Mouse (Mus musculus): ENCODE results near the gene Nek9. TPM values are rescaled to one million over a fixed set of nuclear protein-coding genes. Genes with fewer than 3 reads are reported as not detected.
"Not testable (repeated sequence)": the region's sequence is repeated elsewhere in the genome, so short reads cannot be mapped to it uniquely, and the experiment has no call there.

Gene Nek9
- polyA plus RNA-seq, 1 experiment from 2014 or later = 29.1 TPM

DNA sequence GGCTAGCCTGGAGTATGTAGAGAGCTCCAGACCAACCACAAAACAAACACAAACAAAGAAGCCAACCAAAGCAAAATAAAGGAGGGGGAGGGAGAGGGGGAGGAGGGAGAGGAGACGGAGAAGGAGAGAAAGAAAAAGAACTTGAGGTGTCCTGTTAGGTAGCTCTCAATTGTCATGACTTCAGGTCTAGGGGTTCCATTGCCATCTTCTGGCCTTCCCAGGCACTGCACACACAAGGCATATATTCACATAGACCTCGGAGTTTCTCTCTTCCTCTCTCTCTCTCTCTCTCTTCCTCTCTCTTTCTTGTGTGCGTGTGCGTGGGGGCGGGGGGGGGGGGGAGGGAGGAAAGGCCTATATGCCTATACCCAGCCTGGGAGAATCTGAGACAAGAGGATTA lies 52.2 kb downstream of the Nek9 start:
- Histone ChIP-seq H3K36me3 (no peaks in the 10 kb centered on the region), H3K4me1 (peaks cover 22% of the 10 kb centered on the region), H3K9me3 (no peaks in the 10 kb centered on the region), H3K27me3 (0 out of 2 replicates have a peak, but pooled peaks cover 4% of the 10 kb centered on the region), H3K9ac (no peak overlapping the region), H3K4me2 (replicated peaks) (no peak overlapping the region), H3K27ac (no peak overlapping the region), H3K4me3 (no peak overlapping the region)
- 45% methylated on average over 3 of the region's 5 CpGs for WGBS
- ATAC-seq (ENCODE audit: low FRiP score, low read depth) = no peak

DNA sequence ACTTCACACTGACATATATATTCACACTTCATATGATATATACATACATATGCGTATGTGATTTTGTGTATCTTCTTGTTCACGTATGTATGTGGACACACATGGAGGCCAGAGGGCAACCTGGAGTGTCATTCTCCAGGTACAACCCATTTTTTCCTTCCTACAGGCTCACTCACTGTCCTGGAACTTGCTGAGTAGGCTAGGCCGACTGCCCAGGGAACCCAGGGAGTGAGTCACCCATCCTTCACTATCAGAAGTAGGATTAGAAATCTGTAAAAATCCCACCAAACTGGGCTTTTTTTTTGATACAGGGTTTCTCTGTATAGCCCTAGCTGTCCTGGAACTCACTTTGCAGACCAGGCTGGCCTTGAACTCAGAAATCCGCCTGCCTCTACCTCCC lies 54.2 kb downstream of the Nek9 start:
- 91% methylated on average over 4 of the region's 4 CpGs for WGBS
- no peaks in the 10 kb centered on the region for H3K27me3 ChIP-seq
- peaks cover 22% of the 10 kb centered on the region for H3K4me1 ChIP-seq
- no peak overlapping the region for H3K4me2 ChIP-seq (replicated peaks)
- no peak for ATAC-seq (ENCODE audit: low FRiP score, low read depth)
- H3K36me3 ChIP-seq = no peaks in the 10 kb centered on the region
- no peak overlapping the region for H3K4me3 ChIP-seq
- H3K27ac ChIP-seq = no peak overlapping the region
- no peak overlapping the region for H3K9ac ChIP-seq
- no peaks in the 10 kb centered on the region for H3K9me3 ChIP-seq

DNA sequence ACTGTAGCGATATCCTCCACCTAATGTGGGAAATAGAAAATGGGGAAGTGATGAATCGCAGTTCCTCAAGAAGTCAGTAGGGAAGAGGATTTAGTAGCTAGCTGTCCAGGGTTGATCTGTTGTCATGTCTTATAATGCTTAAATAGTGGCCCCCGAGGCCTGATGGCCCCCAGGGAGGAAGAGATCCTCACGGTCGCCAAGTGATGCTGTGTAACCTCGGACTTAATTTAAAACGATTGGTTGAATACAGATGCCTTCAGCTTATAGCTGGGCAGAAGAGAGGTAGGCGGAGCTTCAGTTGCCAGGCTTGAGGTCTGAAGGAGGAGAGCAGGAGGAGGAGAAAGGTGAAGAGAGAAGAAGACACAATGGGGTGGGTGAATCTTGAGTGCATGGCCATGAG lies 54.8 kb downstream of the Nek9 start:
- WGBS = 73% methylated on average over 8 of the region's 8 CpGs
- Histone ChIP-seq H3K4me3 (no peak overlapping the region), H3K36me3 (no peaks in the 10 kb centered on the region), H3K9ac (no peak overlapping the region), H3K27me3 (no peaks in the 10 kb centered on the region), H3K9me3 (no peaks in the 10 kb centered on the region), H3K27ac (no peak overlapping the region), H3K4me1 (peaks cover 21% of the 10 kb centered on the region), H3K4me2 (replicated peaks) (no peak overlapping the region)
- ATAC-seq (ENCODE audit: low FRiP score, low read depth) = no peak

DNA sequence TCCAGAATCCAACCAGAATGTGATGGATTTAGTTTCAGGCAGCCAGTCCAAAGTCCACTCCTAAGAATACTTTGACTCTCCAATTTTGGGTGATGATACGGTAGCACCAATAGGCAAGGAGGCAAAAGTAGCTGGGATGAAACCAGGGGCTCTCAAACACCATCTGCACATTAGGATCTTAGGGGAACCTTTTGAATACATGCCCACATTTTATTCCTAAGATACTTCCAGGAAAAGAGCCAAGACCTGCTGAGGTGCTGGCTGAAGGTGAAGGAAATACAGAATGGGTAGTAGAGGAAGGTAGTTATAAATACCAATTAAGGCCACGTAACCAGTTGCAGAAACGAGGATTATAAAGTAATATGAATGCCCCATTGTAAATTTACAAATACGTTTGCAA lies 57.4 kb downstream of the Nek9 start:
- H3K9ac ChIP-seq; ATAC-seq (ENCODE audit: low FRiP score, low read depth); H3K27ac ChIP-seq; H3K4me1 ChIP-seq; H3K4me3 ChIP-seq; H3K36me3 ChIP-seq; H3K27me3 ChIP-seq; H3K9me3 ChIP-seq; H3K4me2 ChIP-seq (replicated peaks): not testable (repeated sequence)
- 54% methylated on average over 2 of the region's 4 CpGs for WGBS

DNA sequence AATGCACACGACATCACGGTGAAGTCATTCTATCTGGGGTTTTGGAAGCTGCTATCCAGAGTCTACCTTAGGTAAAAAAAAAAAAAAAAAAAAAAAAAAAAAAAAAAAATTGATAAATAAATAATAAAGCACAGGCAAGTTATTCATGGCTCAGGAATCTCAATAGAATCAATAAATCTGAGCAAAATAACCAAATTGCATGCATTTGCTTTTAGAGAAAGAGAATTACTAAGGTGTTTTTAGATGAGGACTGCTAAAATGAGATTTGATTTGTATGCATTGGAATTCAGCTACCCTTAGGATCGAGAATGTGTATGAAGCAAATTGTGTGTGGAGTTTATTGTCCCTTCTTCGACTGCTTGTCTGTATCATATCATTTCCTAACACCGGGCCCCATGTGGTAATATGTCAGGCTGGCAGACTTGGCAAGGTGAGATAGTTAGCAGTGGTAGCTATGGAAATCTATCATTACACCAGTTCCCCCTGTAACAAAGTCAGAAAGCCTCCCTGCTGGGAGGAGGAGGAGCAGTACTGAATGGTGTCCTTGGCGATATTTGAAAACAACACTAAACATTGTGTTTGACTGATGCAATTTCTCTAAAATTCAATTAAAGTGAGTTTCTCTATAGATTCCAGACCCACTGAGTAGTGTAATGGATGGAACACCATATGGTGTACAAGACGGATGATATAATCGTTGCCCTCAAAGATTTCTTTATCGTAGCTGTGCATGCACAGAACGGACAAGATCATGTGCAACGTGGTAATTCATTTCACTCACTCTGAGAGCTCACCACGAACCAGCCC lies 58.1 kb downstream of the Nek9 start:
- Histone ChIP-seq H3K4me2 (replicated peaks) (peak overlapping the region; percentile 88), H3K27me3 (no peaks in the 10 kb centered on the region), H3K9me3 (no peaks in the 10 kb centered on the region), H3K27ac (no peak overlapping the region), H3K36me3 (0 out of 2 replicates have a peak, but pooled peaks cover 2% of the 10 kb centered on the region), H3K4me1 (peaks cover 6% of the 10 kb centered on the region), H3K4me3 (peak overlapping the region; percentile 77), H3K9ac (no peak overlapping the region)
- WGBS = 72% methylated on average over 12 of the region's 12 CpGs
- no peak for ATAC-seq (ENCODE audit: low FRiP score, low read depth)

DNA sequence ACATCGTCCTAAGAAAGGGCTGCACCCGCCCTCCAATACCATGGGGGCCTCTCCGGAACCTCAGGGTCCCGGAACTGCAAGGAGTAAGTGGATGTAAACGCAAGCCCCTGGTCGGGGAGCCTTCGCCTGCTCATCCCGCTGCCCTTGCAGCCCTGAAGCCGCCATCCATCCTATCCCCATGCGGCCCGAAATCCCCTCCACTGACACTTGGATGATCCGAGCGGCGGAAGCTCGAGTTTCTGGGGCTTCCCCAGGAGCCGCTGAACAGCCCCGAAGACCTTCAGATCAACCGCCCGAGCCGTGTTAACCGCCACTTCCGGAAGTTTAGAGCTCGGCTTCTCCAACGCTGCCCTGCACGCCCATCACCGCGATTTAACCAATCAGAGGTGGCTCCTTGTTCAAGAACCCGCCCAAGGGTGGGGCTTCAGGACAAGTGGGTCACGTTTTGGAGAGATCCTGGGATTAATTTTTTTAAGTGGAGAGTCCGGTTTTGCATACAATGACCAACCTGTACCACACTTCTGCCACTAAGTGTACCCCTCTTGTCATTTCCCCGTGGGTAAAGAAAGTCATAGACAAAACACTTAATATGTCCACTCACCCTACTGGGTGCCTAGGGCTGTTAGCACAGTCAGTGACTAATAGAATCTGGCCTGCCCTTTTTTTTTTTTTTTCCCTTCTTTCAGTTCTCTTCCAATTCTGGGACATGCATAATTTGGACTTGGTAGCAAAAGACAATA lies 58.9 kb downstream of the Nek9 start:
- Histone ChIP-seq H3K4me3 (peak overlapping the region; percentile 77), H3K4me2 (replicated peaks) (peak overlapping the region; percentile 88), H3K27me3 (no peaks in the 10 kb centered on the region), H3K9ac (peak overlapping the region; percentile 83), H3K36me3 (0 out of 2 replicates have a peak, but pooled peaks cover 3% of the 10 kb centered on the region), H3K4me1 (peaks cover 6% of the 10 kb centered on the region), H3K9me3 (no peaks in the 10 kb centered on the region), H3K27ac (peak overlapping the region; percentile 72; the same call in 1 of the 2 replicates)
- under 1% methylated on average over 31 of the region's 31 CpGs for WGBS
- ATAC-seq (ENCODE audit: low FRiP score, low read depth) = peak; percentile 98

DNA sequence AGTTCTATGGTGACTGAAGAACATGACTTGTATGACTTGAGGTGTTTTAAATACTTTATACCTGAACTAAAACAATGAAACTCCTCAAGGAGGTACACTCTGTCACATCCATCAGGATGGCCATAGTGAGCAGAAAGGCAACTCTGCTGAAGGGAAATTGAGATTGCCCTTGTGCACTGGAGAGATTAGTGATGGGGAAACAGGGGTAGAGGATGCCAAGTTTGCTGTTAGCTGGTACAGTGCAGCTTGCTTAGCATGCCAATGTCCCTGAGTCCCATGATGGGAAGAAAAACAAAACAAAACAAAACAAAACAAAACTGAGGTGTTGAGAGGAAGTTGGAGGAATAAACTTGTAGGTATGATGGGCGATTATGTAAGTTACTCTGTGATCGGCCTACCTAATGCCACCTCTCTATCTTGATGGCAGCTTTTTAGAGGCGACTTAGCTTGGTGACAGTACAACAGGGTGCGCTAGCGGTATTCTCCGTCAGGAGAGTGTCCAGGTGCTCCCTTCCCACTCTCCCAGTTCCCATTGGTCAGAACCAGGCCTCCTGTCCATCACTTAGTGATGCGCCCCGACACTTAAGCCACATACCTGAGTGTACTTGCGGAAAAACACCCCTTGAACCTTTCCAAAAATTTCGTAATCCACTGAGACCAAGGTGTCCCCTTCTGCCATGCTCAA lies 59.6 kb downstream of the Nek9 start:
- no peaks in the 10 kb centered on the region for H3K27me3 ChIP-seq
- 0 out of 2 replicates have a peak, but pooled peaks have one; percentile 13 for ATAC-seq (ENCODE audit: low FRiP score, low read depth)
- 7% methylated on average over 10 of the region's 10 CpGs for WGBS
- H3K4me3 ChIP-seq = peak overlapping the region; percentile 77
- peaks cover 10% of the 10 kb centered on the region for H3K36me3 ChIP-seq
- no peaks in the 10 kb centered on the region for H3K9me3 ChIP-seq
- H3K4me1 ChIP-seq = peaks cover 6% of the 10 kb centered on the region
- peak overlapping the region; percentile 88 for H3K4me2 ChIP-seq (replicated peaks)
- H3K27ac ChIP-seq = 0 out of 2 replicates have a peak overlapping the region, but pooled peaks have one; percentile 72
- peak overlapping the region; percentile 83 for H3K9ac ChIP-seq

DNA sequence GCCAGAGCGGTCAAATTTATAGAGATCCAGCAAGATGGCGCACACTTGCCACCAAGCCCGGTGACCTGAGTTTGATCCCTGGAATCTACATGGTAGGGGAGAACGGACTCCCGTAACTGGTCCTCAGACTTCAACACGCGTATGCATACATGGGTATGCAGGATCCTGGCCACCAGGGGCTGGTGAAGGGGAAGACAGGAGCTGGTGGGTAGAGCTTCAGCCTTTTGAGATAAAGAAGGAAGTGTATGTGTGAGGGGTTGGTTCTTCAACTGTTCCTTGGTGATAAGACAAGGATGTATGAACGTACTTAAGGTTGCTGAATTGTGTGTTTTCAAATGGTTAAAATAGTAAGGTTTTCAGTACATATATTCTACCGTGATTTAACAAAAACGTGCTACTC lies 60.2 kb downstream of the Nek9 start:
- no peak overlapping the region for H3K9ac ChIP-seq
- H3K27me3 ChIP-seq = no peaks in the 10 kb centered on the region
- 94% methylated on average over 10 of the region's 10 CpGs for WGBS
- H3K36me3 ChIP-seq = peaks cover 11% of the 10 kb centered on the region
- H3K27ac ChIP-seq = no peak overlapping the region
- H3K4me2 ChIP-seq (replicated peaks) = no peak overlapping the region
- H3K4me1 ChIP-seq = peaks cover 6% of the 10 kb centered on the region
- no peaks in the 10 kb centered on the region for H3K9me3 ChIP-seq
- ATAC-seq (ENCODE audit: low FRiP score, low read depth) = no peak
- H3K4me3 ChIP-seq = no peak overlapping the region

DNA sequence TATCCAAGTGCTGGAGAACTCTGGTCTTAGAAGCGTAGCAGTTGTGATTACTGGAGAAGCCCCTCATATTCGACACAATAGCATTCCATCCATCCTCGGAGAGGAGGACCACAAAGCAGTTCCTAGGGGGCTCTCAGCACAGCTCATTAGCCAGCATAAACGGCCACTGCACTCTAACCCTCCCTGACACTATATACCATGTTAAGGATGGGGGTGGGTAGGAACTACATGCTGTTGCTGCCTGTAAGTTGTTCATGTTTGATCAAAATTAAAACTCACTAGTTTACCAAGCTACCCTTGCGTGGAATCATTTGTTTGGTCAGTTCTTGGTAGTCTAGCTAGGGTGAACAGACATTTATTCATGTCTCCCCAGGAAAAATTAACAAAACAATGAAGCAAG lies 62.9 kb downstream of the Nek9 start:
- ATAC-seq (ENCODE audit: low FRiP score, low read depth) = no peak
- Histone ChIP-seq H3K9me3 (no peaks in the 10 kb centered on the region), H3K9ac (no peak overlapping the region), H3K4me1 (peaks cover 6% of the 10 kb centered on the region), H3K27me3 (no peaks in the 10 kb centered on the region), H3K4me2 (replicated peaks) (no peak overlapping the region), H3K27ac (no peak overlapping the region), H3K4me3 (no peak overlapping the region), H3K36me3 (peaks cover 11% of the 10 kb centered on the region)
- WGBS = 72% methylated on average over 5 of the region's 5 CpGs

DNA sequence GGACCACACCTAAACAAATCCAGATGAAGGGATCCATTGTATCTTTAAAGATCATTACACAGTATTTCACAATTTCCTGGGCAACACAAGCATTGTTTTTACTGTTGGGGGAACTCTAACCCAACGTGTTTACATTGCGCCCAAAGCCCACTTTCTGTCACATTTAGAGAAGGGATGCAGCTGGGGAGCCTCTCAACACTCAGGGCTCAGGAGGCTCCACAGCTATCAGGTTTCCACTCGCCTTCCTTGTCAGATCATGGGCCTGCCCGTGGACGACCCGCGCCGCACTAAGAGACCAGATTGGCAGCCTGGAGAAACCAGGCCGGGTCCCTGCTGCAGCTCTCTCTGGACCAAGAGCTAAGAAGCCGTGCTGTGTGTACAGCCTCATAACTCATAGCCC lies 65.7 kb downstream of the Nek9 start:
- 68% methylated on average over 10 of the region's 10 CpGs for WGBS
- H3K27me3 ChIP-seq = no peaks in the 10 kb centered on the region
- H3K4me3 ChIP-seq = no peak overlapping the region
- H3K9ac ChIP-seq = no peak overlapping the region
- peaks cover 11% of the 10 kb centered on the region for H3K36me3 ChIP-seq
- H3K27ac ChIP-seq = no peak overlapping the region
- no peak for ATAC-seq (ENCODE audit: low FRiP score, low read depth)
- 0 out of 2 replicates have a peak, but pooled peaks cover 5% of the 10 kb centered on the region for H3K9me3 ChIP-seq
- H3K4me2 ChIP-seq (replicated peaks) = no peak overlapping the region
- H3K4me1 ChIP-seq = 0 out of 2 replicates have a peak, but pooled peaks cover 3% of the 10 kb centered on the region

DNA sequence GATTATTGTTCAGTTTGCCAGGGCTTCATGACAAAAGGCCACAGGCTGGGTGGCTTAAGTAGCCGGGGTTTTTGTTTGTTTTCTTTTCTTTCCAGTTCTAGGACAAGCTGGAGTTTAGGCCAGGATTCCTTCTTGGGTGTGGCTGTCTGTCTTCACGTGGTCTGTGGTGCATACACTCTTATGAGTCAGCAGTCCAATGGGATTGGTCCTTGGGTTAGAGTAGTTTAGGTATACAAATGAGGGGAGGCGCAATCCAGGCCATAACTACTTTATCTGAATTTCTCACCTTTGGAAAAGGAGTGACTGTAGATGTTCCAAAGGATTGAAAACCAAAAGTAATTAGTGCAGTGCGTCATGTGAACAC lies 67.3 kb downstream of the Nek9 start:
- 76% methylated on average over 4 of the region's 4 CpGs for WGBS
- no peak overlapping the region for H3K9ac ChIP-seq
- H3K27me3 ChIP-seq = no peaks in the 10 kb centered on the region
- ATAC-seq (ENCODE audit: low FRiP score, low read depth) = no peak
- H3K4me1 ChIP-seq = 0 out of 2 replicates have a peak, but pooled peaks cover 3% of the 10 kb centered on the region
- peaks cover 13% of the 10 kb centered on the region for H3K9me3 ChIP-seq
- H3K27ac ChIP-seq = no peak overlapping the region
- no peak overlapping the region for H3K4me3 ChIP-seq
- no peak overlapping the region for H3K4me2 ChIP-seq (replicated peaks)
- peaks cover 9% of the 10 kb centered on the region for H3K36me3 ChIP-seq

Data from limb, embryonic 13.5 days (tissue).